Mouse (Mus musculus) CH12.LX (cell line): Measurements from ENCODE around the gene Rab20.

Source experiments
- CTCF ChIP-seq, 2 experiments: IDR thresholded peaks in 1 of 2; conservative IDR thresholded peaks in 1 of 2; 2 replicates each; pipeline ENCODE4 v1.5.1; 2011 to 2012; ENCODE audit warnings: low read depth in 2 of 2, low read length in 2 of 2, improper control_type of control experiment in 1 of 2, inconsistent platforms in 1 of 2, mild to moderate bottlenecking in 1 of 2, moderate library complexity in 1 of 2
- E2F4 ChIP-seq: IDR thresholded peaks from 2 replicates; pipeline ENCODE4 v1.6.1; 2011; ENCODE audit warnings: low read depth, low read length, improper control_type of control experiment; ENCODE audit not compliant: insufficient replicate concordance
- IRF4 ChIP-seq: IDR thresholded peaks from 2 replicates; pipeline ENCODE4 v1.6.1; 2014; ENCODE audit warnings: low read depth, mild to moderate bottlenecking, inconsistent platforms, low read length, improper control_type of control experiment
- MAFK ChIP-seq: IDR thresholded peaks from 2 replicates; pipeline ENCODE4 v1.6.1; 2011; ENCODE audit warnings: low read length, improper control_type of control experiment; ENCODE audit not compliant: insufficient replicate concordance
- NELFE ChIP-seq: IDR thresholded peaks from 2 replicates; pipeline ENCODE4 v1.6.1; 2011; ENCODE audit warnings: low read depth, low read length, improper control_type of control experiment
- RAD21 ChIP-seq: IDR thresholded peaks from 2 replicates; pipeline ENCODE4 v1.6.1; 2011; ENCODE audit warnings: low read depth, mild to moderate bottlenecking, low read length, improper control_type of control experiment, moderate library complexity
- TCF12 ChIP-seq: IDR thresholded peaks from 2 replicates; pipeline ENCODE4 v1.6.1; 2014; ENCODE audit warnings: low read depth, mild to moderate bottlenecking, inconsistent platforms, low read length, improper control_type of control experiment
- USF1 ChIP-seq: IDR thresholded peaks from 2 replicates; pipeline ENCODE4 v1.6.1; 2014; ENCODE audit warnings: low read depth, mild to moderate bottlenecking, inconsistent platforms, low read length, improper control_type of control experiment
- ZC3H11A ChIP-seq: IDR thresholded peaks from 2 replicates; pipeline ENCODE4 v1.6.1; 2012; ENCODE audit warnings: low read depth, mild to moderate bottlenecking, inconsistent platforms, low read length, improper control_type of control experiment

- TF ChIP-seq MAFK, result no peak
- no peak for TF ChIP-seq CTCF (conservative IDR thresholded peaks at IDR 0.05 in 1 of 2, IDR thresholded peaks at IDR 0.05 in 1 of 2; ENCODE audit: low read depth in 2 of 2, low read length in 2 of 2)
- no peak for TF ChIP-seq ZC3H11A
- TF ChIP-seq E2F4, result no peak
- no peak for TF ChIP-seq USF1
- TF ChIP-seq IRF4, result no peak
- no peak for TF ChIP-seq RAD21
- no peak for TF ChIP-seq NELFE
- no peak for TF ChIP-seq TCF12
These were observed 7.8 kb downstream of the Rab20 start for GRCm38 (mm10) chr8:11470694-11471093.
